Mouse (Mus musculus): ENCODE results near the gene Gpr37. TPM values are rescaled to one million over a fixed set of nuclear protein-coding genes. Genes with fewer than 3 reads are reported as not detected.
A peak's percentile ranks its signal among the peaks of the same experiment; 100 is the strongest.

Gpr37 gene
- 0.07 TPM in 1 of 2 replicates, not detected in the other for polyA plus RNA-seq (2012; rRNA removed)

DNA sequence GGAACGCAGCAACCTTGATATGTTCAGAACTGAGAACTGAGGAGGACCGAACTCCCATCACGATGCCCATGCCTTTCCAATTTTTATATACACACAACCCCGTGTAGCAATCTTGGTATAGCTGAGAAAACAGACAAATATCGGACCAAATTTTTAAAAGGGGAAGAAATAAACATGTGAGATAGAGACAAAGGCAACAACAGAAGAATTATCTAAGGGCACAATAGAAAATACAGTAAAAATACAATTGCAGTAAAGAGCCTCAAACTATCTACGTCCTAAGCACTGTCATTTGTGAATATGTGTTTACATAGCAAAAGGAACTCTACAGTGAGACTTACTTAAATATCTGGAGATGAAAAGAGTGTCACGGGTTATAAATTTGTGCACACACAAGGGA lies at the start of gene Gpr37:
TSS of gene Gpr37 (minus strand) at position 101 of the 400 bp plus-strand sequence.
- TF ChIP-seq POLR2A (IDR thresholded peaks at IDR 0.05; ENCODE audit: low read depth, low read length) (no peak), CTCF (IDR thresholded peaks at IDR 0.05; ENCODE audit: extremely low read depth, insufficient read depth, insufficient read length, insufficient replicate concordance) (no peak)
- 0 out of 2 replicates have a peak, but pooled peaks cover 3% of the 10 kb centered on the region for H3K27me3 ChIP-seq (ENCODE audit: control insufficient read depth, insufficient read depth, low read length)
- 35% methylated on average over 7 of the region's 7 CpGs for WGBS

GRCm38 (mm10) chr6:25736533-25736932 lies 46.0 kb upstream of the Gpr37 start:
- no peak for DNase-seq (ENCODE audit: low read depth in 1 of 2, low spot score in 2 of 2)
- H3K4me1 ChIP-seq (ENCODE audit: control insufficient read depth, insufficient read depth, insufficient read length), result no peaks in the 10 kb centered on the region
- H3K27me3 ChIP-seq (ENCODE audit: control insufficient read depth, insufficient read depth, low read length), result no peaks in the 10 kb centered on the region
- no peaks in the 10 kb centered on the region for H3K36me3 ChIP-seq (ENCODE audit: control insufficient read depth, insufficient read depth, low read length)
- no peak overlapping the region for H3K4me3 ChIP-seq (ENCODE audit: extremely low read depth, insufficient read depth, insufficient read length)
- no peak for TF ChIP-seq POLR2A (IDR thresholded peaks at IDR 0.05; ENCODE audit: low read depth, low read length)
- no peak for TF ChIP-seq CTCF (IDR thresholded peaks at IDR 0.05; ENCODE audit: extremely low read depth, insufficient read depth, insufficient read length, insufficient replicate concordance)
- no peak overlapping the region for H3K27ac ChIP-seq (ENCODE audit: insufficient read depth, low read length)

More for the DNA sequence above, at the start of gene Gpr37:
- Histone ChIP-seq H3K36me3 (ENCODE audit: control insufficient read depth, insufficient read depth, low read length) (no peaks in the 10 kb centered on the region), H3K4me1 (ENCODE audit: control insufficient read depth, insufficient read depth, insufficient read length) (no peaks in the 10 kb centered on the region), H3K4me3 (ENCODE audit: extremely low read depth, insufficient read depth, insufficient read length) (peak within 1 kb of the TSS; percentile 38; the same call in 1 of the 2 replicates), H3K27ac (ENCODE audit: insufficient read depth, low read length) (no peak within 1 kb of the TSS)
- DNase-seq (ENCODE audit: low read depth in 1 of 2, low spot score in 2 of 2), result no peak

DNA sequence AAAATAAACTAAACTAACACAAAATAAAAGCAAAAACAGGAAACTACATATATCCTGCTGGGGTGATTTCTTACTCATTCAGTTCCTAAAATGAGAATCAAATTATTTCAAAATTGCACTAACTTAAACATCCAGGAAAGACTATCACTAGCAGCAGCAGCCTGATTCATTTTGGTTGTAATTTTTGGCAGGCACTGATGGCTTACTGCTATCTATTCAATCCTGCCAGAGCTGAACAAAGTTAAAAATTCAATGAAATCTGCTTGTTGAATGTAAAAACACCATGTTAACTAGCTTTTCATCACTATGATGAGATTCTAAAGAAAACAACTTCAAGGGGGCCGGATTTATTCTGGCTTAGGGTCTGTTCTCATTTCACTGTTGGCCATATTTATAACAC lies 36.0 kb upstream of the Gpr37 start:
- Histone ChIP-seq H3K27me3 (ENCODE audit: control insufficient read depth, insufficient read depth, low read length) (no peaks in the 10 kb centered on the region), H3K4me3 (ENCODE audit: extremely low read depth, insufficient read depth, insufficient read length) (no peak overlapping the region), H3K36me3 (ENCODE audit: control insufficient read depth, insufficient read depth, low read length) (no peaks in the 10 kb centered on the region), H3K27ac (ENCODE audit: insufficient read depth, low read length) (no peak overlapping the region), H3K4me1 (ENCODE audit: control insufficient read depth, insufficient read depth, insufficient read length) (no peaks in the 10 kb centered on the region)
- DNase-seq (ENCODE audit: low read depth in 1 of 2, low spot score in 2 of 2), result no peak
- TF ChIP-seq POLR2A (IDR thresholded peaks at IDR 0.05; ENCODE audit: low read depth, low read length), result no peak
- TF ChIP-seq CTCF (IDR thresholded peaks at IDR 0.05; ENCODE audit: extremely low read depth, insufficient read depth, insufficient read length, insufficient replicate concordance), result no peak
- WGBS, result 74% methylated on average over 1 of the region's 1 CpGs

DNA sequence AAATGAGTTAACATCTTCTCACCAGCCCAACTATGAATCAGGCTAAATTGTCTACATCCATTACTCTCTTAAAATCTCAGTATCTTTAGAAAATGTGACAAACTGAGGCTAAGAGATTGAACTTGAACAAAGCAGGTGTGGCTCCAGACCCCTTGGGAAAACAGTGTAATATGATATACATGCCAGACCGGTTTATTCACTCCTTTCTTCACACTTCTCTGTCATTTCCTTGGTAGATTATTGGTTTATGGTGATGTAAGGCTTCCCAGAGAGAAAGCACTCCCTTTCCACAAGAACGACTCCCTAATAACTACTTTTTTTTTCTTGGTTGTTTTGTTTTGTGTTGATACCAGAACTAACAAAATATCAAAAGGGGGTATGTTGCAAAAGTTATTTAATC lies 20.1 kb upstream of the Gpr37 start:
- Histone ChIP-seq H3K4me1 (ENCODE audit: control insufficient read depth, insufficient read depth, insufficient read length) (no peaks in the 10 kb centered on the region), H3K36me3 (ENCODE audit: control insufficient read depth, insufficient read depth, low read length) (no peaks in the 10 kb centered on the region), H3K4me3 (ENCODE audit: extremely low read depth, insufficient read depth, insufficient read length) (no peak overlapping the region), H3K27ac (ENCODE audit: insufficient read depth, low read length) (no peak overlapping the region), H3K27me3 (ENCODE audit: control insufficient read depth, insufficient read depth, low read length) (no peaks in the 10 kb centered on the region)
- 24% methylated on average over 2 of the region's 2 CpGs for WGBS
- TF ChIP-seq POLR2A (IDR thresholded peaks at IDR 0.05; ENCODE audit: low read depth, low read length), result no peak
- DNase-seq (ENCODE audit: low read depth in 1 of 2, low spot score in 2 of 2), result no peak

- TF ChIP-seq CTCF (IDR thresholded peaks at IDR 0.05; ENCODE audit: extremely low read depth, insufficient read depth, insufficient read length, insufficient replicate concordance) (no peak), POLR2A (IDR thresholded peaks at IDR 0.05; ENCODE audit: low read depth, low read length) (no peak)
- Histone ChIP-seq H3K27ac (ENCODE audit: insufficient read depth, low read length) (no peak overlapping the region), H3K4me1 (ENCODE audit: control insufficient read depth, insufficient read depth, insufficient read length) (no peaks in the 10 kb centered on the region), H3K36me3 (ENCODE audit: control insufficient read depth, insufficient read depth, low read length) (no peaks in the 10 kb centered on the region), H3K27me3 (ENCODE audit: control insufficient read depth, insufficient read depth, low read length) (no peaks in the 10 kb centered on the region), H3K4me3 (ENCODE audit: extremely low read depth, insufficient read depth, insufficient read length) (no peak overlapping the region)
- DNase-seq (ENCODE audit: low read depth in 1 of 2, low spot score in 2 of 2), result no peak
- WGBS, result 60% methylated on average over 6 of the region's 6 CpGs
Measured at GRCm38 (mm10) chr6:25709250-25709895, 18.8 kb upstream of the Gpr37 start.

DNA sequence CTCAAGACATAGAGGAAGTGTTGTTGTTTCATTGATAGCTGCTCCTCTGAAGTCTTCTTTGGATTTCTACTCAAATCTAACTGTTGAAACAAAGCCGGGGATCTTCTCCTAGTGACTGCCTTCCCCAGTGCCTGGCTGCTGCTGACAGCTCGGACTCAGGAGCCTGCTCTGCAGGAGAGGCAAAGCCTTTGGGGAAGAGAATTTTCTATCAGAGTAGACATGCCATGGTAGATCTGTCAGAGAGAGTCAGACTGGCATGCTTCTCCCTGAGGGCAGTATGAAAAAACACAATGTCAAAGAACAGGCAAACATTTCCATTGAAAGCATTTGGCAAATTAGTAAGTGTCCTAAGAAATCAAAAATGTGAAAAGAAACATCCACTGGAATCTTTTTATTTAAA lies 9.4 kb upstream of the Gpr37 start:
- H3K4me3 ChIP-seq (ENCODE audit: extremely low read depth, insufficient read depth, insufficient read length), result no peak overlapping the region
- no peak overlapping the region for H3K27ac ChIP-seq (ENCODE audit: insufficient read depth, low read length)
- H3K4me1 ChIP-seq (ENCODE audit: control insufficient read depth, insufficient read depth, insufficient read length), result no peaks in the 10 kb centered on the region
- H3K36me3 ChIP-seq (ENCODE audit: control insufficient read depth, insufficient read depth, low read length), result no peaks in the 10 kb centered on the region
- WGBS, result 61% methylated on average over 2 of the region's 2 CpGs
- TF ChIP-seq POLR2A (IDR thresholded peaks at IDR 0.05; ENCODE audit: low read depth, low read length), result no peak
- no peak for TF ChIP-seq CTCF (IDR thresholded peaks at IDR 0.05; ENCODE audit: extremely low read depth, insufficient read depth, insufficient read length, insufficient replicate concordance)
- H3K27me3 ChIP-seq (ENCODE audit: control insufficient read depth, insufficient read depth, low read length), result no peaks in the 10 kb centered on the region
- DNase-seq (ENCODE audit: low read depth in 1 of 2, low spot score in 2 of 2), result no peak

- Histone ChIP-seq H3K27me3 (ENCODE audit: control insufficient read depth, insufficient read depth, low read length) (0 out of 2 replicates have a peak, but pooled peaks cover 3% of the 10 kb centered on the region), H3K27ac (ENCODE audit: insufficient read depth, low read length) (no peak overlapping the region), H3K36me3 (ENCODE audit: control insufficient read depth, insufficient read depth, low read length) (no peaks in the 10 kb centered on the region), H3K4me3 (ENCODE audit: extremely low read depth, insufficient read depth, insufficient read length) (peak overlapping the region; percentile 38; the same call in 1 of the 2 replicates), H3K4me1 (ENCODE audit: control insufficient read depth, insufficient read depth, insufficient read length) (no peaks in the 10 kb centered on the region)
- no peak for DNase-seq (ENCODE audit: low read depth in 1 of 2, low spot score in 2 of 2)
- 5% methylated on average over 5 of the region's 5 CpGs for WGBS
- TF ChIP-seq POLR2A (IDR thresholded peaks at IDR 0.05; ENCODE audit: low read depth, low read length), result no peak
Measured at GRCm38 (mm10) chr6:25690284-25690605, 284 bp downstream of the Gpr37 start.
